Mouse (Mus musculus): ENCODE measurements at regions not wholly inside any gene's neighbourhood (a gene's known extent, or its start where the extent isn't known, plus 50 kb on each side); places are given as distances from the start of the nearest gene placed in this dataset.

GRCm38 (mm10) chr3:52653006-52653405, 364.0 kb downstream of the Cog6 start:
- no peaks in the 10 kb centered on the region for H3K27me3 ChIP-seq (replicated peaks; ENCODE audit: low read depth, poor library complexity, severe bottlenecking)
- WGBS, result 66% methylated on average over 5 of the region's 5 CpGs
- DNase-seq (ENCODE audit: low spot score), result no peak
- no peak overlapping the region for H3K27ac ChIP-seq (replicated peaks)
- no peak overlapping the region for H3K4me3 ChIP-seq
- no peaks in the 10 kb centered on the region; the same call in 1 of the 2 replicates for H3K9me3 ChIP-seq
- no peaks in the 10 kb centered on the region for H3K36me3 ChIP-seq (replicated peaks)
- peaks cover 11% of the 10 kb centered on the region for H3K4me1 ChIP-seq

- no peak overlapping the region for H3K4me3 ChIP-seq
- peaks cover 14% of the 10 kb centered on the region for H3K4me1 ChIP-seq
- 78% methylated on average over 2 of the region's 2 CpGs for WGBS
- H3K36me3 ChIP-seq (replicated peaks), result no peaks in the 10 kb centered on the region
- DNase-seq (ENCODE audit: low spot score), result no peak
- H3K27me3 ChIP-seq (replicated peaks; ENCODE audit: low read depth, poor library complexity, severe bottlenecking), result no peaks in the 10 kb centered on the region
- H3K27ac ChIP-seq (replicated peaks), result no peak overlapping the region
- H3K9me3 ChIP-seq, result no peaks in the 10 kb centered on the region; the same call in 1 of the 2 replicates
These were observed 364.6 kb downstream of the Cog6 start for GRCm38 (mm10) chr3:52652476-52652870.

DNA sequence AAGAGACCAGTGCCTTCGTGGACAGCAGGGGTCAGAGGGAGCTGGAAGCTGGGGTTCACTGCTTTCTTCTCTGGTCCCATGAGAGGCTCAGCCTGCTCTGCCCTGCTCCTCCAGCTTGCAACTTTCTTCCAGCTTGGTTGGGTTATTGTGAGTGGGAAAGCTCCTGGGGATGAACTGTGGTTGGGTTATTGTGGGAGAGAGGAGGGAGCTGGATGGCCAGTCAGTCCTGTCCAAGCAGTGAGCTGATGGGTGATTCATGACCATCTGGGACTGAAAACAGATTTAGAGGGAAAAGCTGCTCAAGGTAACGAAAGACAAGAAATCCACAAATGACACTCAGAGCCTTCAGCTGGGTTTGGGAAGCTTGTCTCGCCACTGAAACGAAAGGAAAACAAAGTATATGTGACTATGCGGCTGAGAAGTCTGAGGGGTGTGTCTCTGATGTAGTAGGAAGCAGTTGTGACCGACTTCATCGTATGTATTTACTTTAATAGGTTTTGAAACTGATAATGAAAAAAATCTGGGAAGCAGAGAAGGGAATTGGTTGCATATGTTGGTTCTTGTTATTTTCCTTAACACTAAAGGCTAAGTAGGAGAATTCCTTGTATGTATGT, 365.1 kb downstream of the Cog6 start:
- 49% methylated on average over 7 of the region's 7 CpGs for WGBS
- Histone ChIP-seq H3K27me3 (replicated peaks; ENCODE audit: low read depth, poor library complexity, severe bottlenecking) (0 out of 2 replicates have a peak, but pooled peaks cover 2% of the 10 kb centered on the region), H3K9me3 (no peaks in the 10 kb centered on the region; the same call in 1 of the 2 replicates), H3K36me3 (replicated peaks) (no peaks in the 10 kb centered on the region), H3K4me3 (no peak overlapping the region), H3K4me1 (peaks cover 19% of the 10 kb centered on the region), H3K27ac (replicated peaks) (peak overlapping the region; percentile 30; the same call in 1 of the 2 replicates)
- no peak for DNase-seq (ENCODE audit: low spot score)

GRCm38 (mm10) chr3:52650071-52650470, 367.0 kb downstream of the Cog6 start:
- Histone ChIP-seq H3K27me3 (replicated peaks; ENCODE audit: low read depth, poor library complexity, severe bottlenecking) (0 out of 2 replicates have a peak, but pooled peaks cover 6% of the 10 kb centered on the region), H3K9me3 (no peaks in the 10 kb centered on the region), H3K4me3 (no peak overlapping the region), H3K27ac (replicated peaks) (no peak overlapping the region), H3K4me1 (peaks cover 31% of the 10 kb centered on the region), H3K36me3 (replicated peaks) (no peaks in the 10 kb centered on the region)
- no peak for DNase-seq (ENCODE audit: low spot score)
- 95% methylated on average over 3 of the region's 3 CpGs for WGBS

DNA sequence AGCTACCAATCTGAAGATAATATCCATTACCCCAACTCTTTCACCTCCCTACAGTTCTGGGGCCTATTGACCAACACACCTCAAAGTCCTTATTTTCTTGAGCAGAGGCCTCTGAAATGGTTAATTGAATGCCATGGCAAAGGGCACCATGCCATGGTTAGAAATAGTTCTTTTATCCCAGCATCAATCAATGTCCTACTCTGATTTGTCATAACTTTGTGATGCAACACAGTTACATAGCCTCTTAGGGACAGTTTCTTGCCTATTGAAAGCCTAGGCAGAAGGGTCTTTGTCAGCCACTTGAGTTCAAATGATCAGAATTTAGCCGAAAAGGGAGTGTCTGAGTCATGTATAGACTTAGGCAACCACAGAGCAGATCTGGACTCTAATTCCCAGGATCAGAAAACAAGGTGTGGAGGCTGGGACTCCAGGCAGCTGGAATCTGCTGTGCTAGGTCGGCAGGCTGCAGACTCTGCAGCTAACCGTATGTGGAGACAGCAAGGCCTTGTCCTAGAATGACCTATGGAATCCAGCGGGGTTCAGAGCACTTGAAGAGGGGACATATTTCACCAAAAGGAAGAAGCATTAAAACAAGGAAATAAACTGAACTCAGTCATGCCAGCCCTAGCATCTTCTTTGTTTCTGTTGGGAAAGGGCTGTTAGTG, 368.1 kb downstream of the Cog6 start:
- 0 out of 2 replicates have a peak, but pooled peaks cover 6% of the 10 kb centered on the region for H3K27me3 ChIP-seq (replicated peaks; ENCODE audit: low read depth, poor library complexity, severe bottlenecking)
- no peaks in the 10 kb centered on the region for H3K36me3 ChIP-seq (replicated peaks)
- H3K27ac ChIP-seq (replicated peaks), result no peak overlapping the region
- 86% methylated on average over 4 of the region's 4 CpGs for WGBS
- no peak for DNase-seq (ENCODE audit: low spot score)
- no peaks in the 10 kb centered on the region for H3K9me3 ChIP-seq
- no peak overlapping the region for H3K4me3 ChIP-seq
- H3K4me1 ChIP-seq, result peaks cover 42% of the 10 kb centered on the region

DNA sequence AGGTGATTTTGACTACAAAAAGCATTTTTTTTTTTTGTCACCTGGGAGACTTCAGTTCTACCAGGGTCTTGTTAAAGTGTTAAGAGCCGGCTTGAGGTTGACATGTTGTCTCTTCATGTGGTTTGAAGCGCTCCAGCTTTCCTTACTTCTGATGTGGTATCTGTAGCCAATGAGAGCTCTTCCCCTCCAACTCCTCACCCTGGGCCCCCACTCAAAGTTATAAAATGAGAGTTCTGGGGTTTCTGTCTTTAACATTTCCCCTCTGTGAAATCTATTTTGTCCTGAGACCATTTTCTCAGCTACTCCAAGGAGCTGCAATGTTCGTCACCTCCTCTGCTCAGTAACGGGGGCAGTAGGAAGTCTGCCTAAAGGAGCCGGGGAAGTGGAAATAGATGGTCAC, 369.1 kb downstream of the Cog6 start:
- 94% methylated on average over 5 of the region's 5 CpGs for WGBS
- H3K4me1 ChIP-seq, result peaks cover 53% of the 10 kb centered on the region
- no peaks in the 10 kb centered on the region for H3K9me3 ChIP-seq

DNA sequence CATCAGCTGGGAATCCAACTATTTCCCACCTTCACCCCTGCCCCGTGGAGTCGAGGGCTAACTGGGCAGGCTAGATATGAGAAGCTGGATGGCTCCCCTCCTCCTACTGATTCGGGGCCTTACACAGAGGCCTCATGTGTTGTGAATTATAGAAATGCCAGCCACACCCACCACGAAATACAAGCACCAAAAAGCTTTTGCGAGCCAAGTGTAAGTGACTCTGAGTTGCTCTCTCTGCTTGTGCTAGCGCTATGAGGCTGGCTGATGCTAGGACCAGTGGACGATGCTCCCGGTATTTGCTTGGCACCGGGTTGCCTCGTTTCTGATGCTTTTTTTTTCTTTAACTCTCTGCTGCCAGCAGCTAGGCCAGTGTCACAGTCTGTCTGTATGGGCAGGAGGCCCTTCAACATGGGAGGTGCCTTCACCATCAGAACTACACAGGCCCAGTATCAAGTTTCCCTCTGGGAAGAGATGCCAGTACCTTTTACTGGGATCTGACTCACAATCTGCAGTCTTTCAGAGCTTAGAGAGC, 369.8 kb downstream of the Cog6 start:
- no peak overlapping the region for H3K4me3 ChIP-seq
- DNase-seq (ENCODE audit: low spot score), result no peak
- no peaks in the 10 kb centered on the region for H3K36me3 ChIP-seq (replicated peaks)
- H3K27me3 ChIP-seq (replicated peaks; ENCODE audit: low read depth, poor library complexity, severe bottlenecking), result peaks cover 14% of the 10 kb centered on the region; the same call in 1 of the 2 replicates
- 0 out of 2 replicates have a peak overlapping the region, but pooled peaks have one; percentile 4 for H3K27ac ChIP-seq (replicated peaks)
- 69% methylated on average over 10 of the region's 10 CpGs for WGBS
- no peaks in the 10 kb centered on the region for H3K9me3 ChIP-seq
- peaks cover 50% of the 10 kb centered on the region for H3K4me1 ChIP-seq

More for the DNA sequence above, 369.1 kb downstream of the Cog6 start:
- no peak overlapping the region for H3K27ac ChIP-seq (replicated peaks)
- peaks cover 8% of the 10 kb centered on the region; the same call in 1 of the 2 replicates for H3K27me3 ChIP-seq (replicated peaks; ENCODE audit: low read depth, poor library complexity, severe bottlenecking)
- DNase-seq (ENCODE audit: low spot score), result no peak
- no peak overlapping the region for H3K4me3 ChIP-seq
- H3K36me3 ChIP-seq (replicated peaks), result no peaks in the 10 kb centered on the region

DNA sequence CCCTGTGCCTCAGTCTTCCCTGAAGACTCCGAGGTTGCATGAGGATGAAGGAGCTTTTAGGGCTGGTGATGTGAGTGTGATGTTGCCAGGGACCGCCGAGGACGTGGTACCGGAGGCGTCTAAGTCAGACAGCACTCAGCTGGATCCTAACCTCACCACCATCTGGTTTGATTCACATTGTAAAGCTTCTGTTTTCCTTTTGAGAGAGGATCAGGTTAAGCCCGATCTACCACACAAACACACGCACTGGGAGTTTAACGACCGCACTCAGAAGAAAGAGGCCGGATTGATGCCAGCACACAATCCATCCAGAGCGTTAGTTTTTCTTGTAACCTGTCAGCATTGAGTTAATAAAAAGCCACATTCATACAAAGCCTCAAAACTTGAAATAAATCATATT, 371.9 kb downstream of the Cog6 start:
- no peaks in the 10 kb centered on the region for H3K9me3 ChIP-seq
- WGBS, result 34% methylated on average over 12 of the region's 12 CpGs
- peak overlapping the region; percentile 79 for H3K27ac ChIP-seq (replicated peaks)
- peaks cover 23% of the 10 kb centered on the region; the same call in 1 of the 2 replicates for H3K27me3 ChIP-seq (replicated peaks; ENCODE audit: low read depth, poor library complexity, severe bottlenecking)
- no peak overlapping the region for H3K4me3 ChIP-seq
- H3K4me1 ChIP-seq, result peaks cover 58% of the 10 kb centered on the region
- H3K36me3 ChIP-seq (replicated peaks), result no peaks in the 10 kb centered on the region
- peak; percentile 37 for DNase-seq (ENCODE audit: low spot score)

- H3K36me3 ChIP-seq (replicated peaks), result no peaks in the 10 kb centered on the region
- DNase-seq (ENCODE audit: low spot score), result peak; percentile 64
- no peaks in the 10 kb centered on the region for H3K9me3 ChIP-seq
- peaks cover 59% of the 10 kb centered on the region for H3K4me1 ChIP-seq
- H3K27ac ChIP-seq (replicated peaks), result peak overlapping the region; percentile 79
- H3K27me3 ChIP-seq (replicated peaks; ENCODE audit: low read depth, poor library complexity, severe bottlenecking), result peaks cover 23% of the 10 kb centered on the region; the same call in 1 of the 2 replicates
- no peak overlapping the region for H3K4me3 ChIP-seq
- WGBS, result 15% methylated on average over 16 of the region's 16 CpGs
These were observed 372.6 kb downstream of the Cog6 start for GRCm38 (mm10) chr3:52644178-52645128.

GRCm38 (mm10) chr3:52643796-52644177, 373.2 kb downstream of the Cog6 start:
- DNase-seq (ENCODE audit: low spot score), result no peak
- Histone ChIP-seq H3K36me3 (replicated peaks) (no peaks in the 10 kb centered on the region), H3K27ac (replicated peaks) (peak overlapping the region; percentile 79), H3K4me3 (no peak overlapping the region), H3K9me3 (no peaks in the 10 kb centered on the region), H3K27me3 (replicated peaks; ENCODE audit: low read depth, poor library complexity, severe bottlenecking) (peaks cover 23% of the 10 kb centered on the region; the same call in 1 of the 2 replicates), H3K4me1 (peaks cover 59% of the 10 kb centered on the region)
- 74% methylated on average over 10 of the region's 10 CpGs for WGBS

- Histone ChIP-seq H3K27me3 (replicated peaks; ENCODE audit: low read depth, poor library complexity, severe bottlenecking) (peaks cover 23% of the 10 kb centered on the region; the same call in 1 of the 2 replicates), H3K27ac (replicated peaks) (peak overlapping the region; percentile 79)
- WGBS, result 57% methylated on average over 9 of the region's 9 CpGs
These were observed 373.9 kb downstream of the Cog6 start for GRCm38 (mm10) chr3:52643100-52643551.

More at GRCm38 (mm10) chr3:52643100-52643551, 373.9 kb downstream of the Cog6 start:
- H3K9me3 ChIP-seq, result no peaks in the 10 kb centered on the region
- DNase-seq (ENCODE audit: low spot score), result no peak
- H3K4me3 ChIP-seq, result no peak overlapping the region
- H3K4me1 ChIP-seq, result peaks cover 59% of the 10 kb centered on the region
- no peaks in the 10 kb centered on the region for H3K36me3 ChIP-seq (replicated peaks)
